Mouse (Mus musculus) T-cell, adult 2 months (primary cell): ENCODE data around the gene Msantd1.

ENCODE experiments used
- DNase-seq: peaks from one replicate; pipeline ENCODE4 v3.0.0; 2022; ENCODE audit warnings: low spot score

The Msantd1 gene

GRCm38 (mm10) chr5:34924519-34924918 lies 16.7 kb downstream of the Msantd1 start:
- DNase-seq = no peak

GRCm38 (mm10) chr5:34927648-34928047 lies 19.8 kb downstream of the Msantd1 start:
- DNase-seq = no peak

GRCm38 (mm10) chr5:34930151-34930975 lies 22.6 kb downstream of the Msantd1 start:
- no peak for DNase-seq

GRCm38 (mm10) chr5:34931091-34931490 lies 23.3 kb downstream of the Msantd1 start:
- DNase-seq = no peak

GRCm38 (mm10) chr5:34931516-34932457 lies 24.0 kb downstream of the Msantd1 start:
- DNase-seq = no peak

- no peak for DNase-seq
These were observed 24.6 kb downstream of the Msantd1 start for GRCm38 (mm10) chr5:34932458-34932806.

GRCm38 (mm10) chr5:34933461-34933860 lies 25.6 kb downstream of the Msantd1 start:
- no peak for DNase-seq

- DNase-seq = no peak
These were observed 34.1 kb downstream of the Msantd1 start for GRCm38 (mm10) chr5:34941710-34942470.

GRCm38 (mm10) chr5:34943428-34943827 lies 35.6 kb downstream of the Msantd1 start:
- DNase-seq = no peak

GRCm38 (mm10) chr5:34948861-34949760 lies 41.3 kb downstream of the Msantd1 start, which contains the start of gene Rgs12:
Gene Rgs12, plus strand, starts transcription at chr5:34949445.
- peak; percentile 63 for DNase-seq

- DNase-seq = no peak
These were observed 42.0 kb downstream of the Msantd1 start for GRCm38 (mm10) chr5:34949769-34950211.

- DNase-seq = no peak
These were observed 42.8 kb downstream of the Msantd1 start for GRCm38 (mm10) chr5:34950486-34951160.

GRCm38 (mm10) chr5:34951161-34951834 lies 43.5 kb downstream of the Msantd1 start:
- DNase-seq = no peak

- DNase-seq = no peak
These were observed 46.7 kb downstream of the Msantd1 start for GRCm38 (mm10) chr5:34954508-34954907.

GRCm38 (mm10) chr5:34955630-34956029 lies 47.8 kb downstream of the Msantd1 start:
- no peak for DNase-seq

GRCm38 (mm10) chr5:34956151-34956550 lies 48.3 kb downstream of the Msantd1 start:
- no peak for DNase-seq

GRCm38 (mm10) chr5:34957015-34957414 lies 49.2 kb downstream of the Msantd1 start:
- no peak for DNase-seq

- no peak for DNase-seq
These were observed 52.2 kb downstream of the Msantd1 start for GRCm38 (mm10) chr5:34960021-34960420.

- DNase-seq = no peak
These were observed 57.7 kb downstream of the Msantd1 start for GRCm38 (mm10) chr5:34965531-34965930.

GRCm38 (mm10) chr5:34968386-34968785 lies 60.6 kb downstream of the Msantd1 start:
- DNase-seq = no peak
